Mouse (Mus musculus) erythroblast, embryonic 14.5 days (primary cell): ENCODE data around the gene Ypel2. TPM values are rescaled to one million over a fixed set of nuclear protein-coding genes. Genes with fewer than 3 reads are reported as not detected.

Experiments used
- H3K27me3 ChIP-seq: 2 replicates; pipeline ENCODE4 v1.6.1; 2012; ENCODE audit warnings: inconsistent platforms; ENCODE audit not compliant: control insufficient read depth
- H3K36me3 ChIP-seq: 2 replicates; pipeline ENCODE4 v1.6.1; 2012; ENCODE audit warnings: mild to moderate bottlenecking, inconsistent platforms; ENCODE audit not compliant: control insufficient read depth
- H3K4me1 ChIP-seq: 2 replicates; pipeline ENCODE4 v1.6.1; 2012; ENCODE audit warnings: inconsistent platforms; ENCODE audit not compliant: control insufficient read depth
- H3K4me3 ChIP-seq: replicated peaks from 2 replicates; pipeline ENCODE3; 2012; ENCODE audit warnings: moderate library complexity, mild to moderate bottlenecking, inconsistent platforms
- H3K9me3 ChIP-seq: 2 replicates; pipeline ENCODE4 v1.6.1; 2012; ENCODE audit warnings: low read length, inconsistent platforms, mixed read lengths; ENCODE audit not compliant: control insufficient read depth
- GATA1 ChIP-seq: IDR thresholded peaks from 2 replicates; pipeline ENCODE4 v1.6.1; 2012; ENCODE audit warnings: low read length, inconsistent platforms, mixed read lengths
- TAL1 ChIP-seq: IDR thresholded peaks from 3 replicates; pipeline ENCODE4 v1.6.1; 2012; ENCODE audit warnings: low read length, inconsistent platforms, mixed read lengths
- polyA plus RNA-seq: library from polyadenylated mRNA; stranded (reverse); fragments of >175 nt; gene quantifications from 2 replicates; pipeline ENCODE4 v1.2.3, GENCODE M21; 2012

Ypel2 gene
- polyA plus RNA-seq, 1 experiment, result 0.01 TPM

- peaks cover 6% of the 10 kb centered on the region for H3K9me3 ChIP-seq
- peaks cover 3% of the 10 kb centered on the region; the same call in 1 of the 2 replicates for H3K4me1 ChIP-seq
- no peaks in the 10 kb centered on the region for H3K36me3 ChIP-seq
- no peaks in the 10 kb centered on the region for H3K27me3 ChIP-seq
- TF ChIP-seq TAL1, result no peak
- no peak for TF ChIP-seq GATA1
- no peak overlapping the region for H3K4me3 ChIP-seq
Measured at GRCm38 (mm10) chr11:87021551-87021950, 28.0 kb upstream of the Ypel2 start.

DNA sequence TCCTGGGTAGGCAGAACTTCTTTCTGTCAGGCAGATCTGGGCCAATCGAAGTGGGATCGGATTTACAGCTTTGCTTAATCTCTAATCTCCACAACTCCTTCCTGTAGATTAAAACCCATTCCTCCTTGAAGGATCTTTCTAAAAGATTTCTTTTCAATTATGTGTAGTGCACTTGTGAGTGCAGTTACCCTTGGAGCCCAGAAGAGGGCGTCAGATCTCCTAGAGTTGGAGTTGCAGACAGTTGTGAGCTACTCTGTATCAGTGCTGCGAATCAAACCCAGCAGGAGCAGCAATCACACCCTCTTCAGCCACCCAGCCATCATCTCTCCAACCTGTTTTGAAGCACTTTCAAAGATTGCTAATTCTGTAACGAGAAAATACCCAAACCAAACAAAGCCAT is 26.9 kb upstream of the Ypel2 start:
- H3K27me3 ChIP-seq, result no peaks in the 10 kb centered on the region
- TF ChIP-seq GATA1, result no peak
- no peak for TF ChIP-seq TAL1
- H3K36me3 ChIP-seq, result no peaks in the 10 kb centered on the region
- peaks cover 3% of the 10 kb centered on the region; the same call in 1 of the 2 replicates for H3K4me1 ChIP-seq
- H3K4me3 ChIP-seq, result no peak overlapping the region
- peaks cover 6% of the 10 kb centered on the region for H3K9me3 ChIP-seq

DNA sequence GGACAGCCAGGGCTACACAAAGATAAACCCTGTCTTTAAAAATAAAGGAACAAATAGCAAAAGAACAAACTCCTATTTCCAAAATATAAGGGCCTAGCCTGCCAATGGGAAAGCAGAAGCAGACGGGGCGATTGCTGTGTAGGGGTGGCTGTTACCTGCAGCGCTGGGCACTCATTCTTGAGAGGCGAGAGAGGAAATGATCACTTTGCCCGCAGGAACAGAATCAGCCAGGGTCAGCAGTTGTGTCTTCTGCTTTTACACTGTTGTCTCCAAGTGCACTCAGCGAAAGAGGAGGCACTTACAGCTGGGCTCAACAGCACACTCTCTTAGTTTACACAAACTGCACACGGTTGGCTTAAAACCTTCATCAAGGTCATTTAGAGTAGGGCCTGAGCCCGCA is 25.9 kb upstream of the Ypel2 start:
- Histone ChIP-seq H3K36me3 (no peaks in the 10 kb centered on the region), H3K9me3 (peaks cover 6% of the 10 kb centered on the region), H3K4me1 (peaks cover 3% of the 10 kb centered on the region; the same call in 1 of the 2 replicates), H3K4me3 (no peak overlapping the region), H3K27me3 (no peaks in the 10 kb centered on the region)
- TF ChIP-seq TAL1, result no peak
- no peak for TF ChIP-seq GATA1

GRCm38 (mm10) chr11:87018081-87018480 is 24.6 kb upstream of the Ypel2 start:
- H3K4me1 ChIP-seq, result peaks cover 2% of the 10 kb centered on the region; the same call in 1 of the 2 replicates
- H3K36me3 ChIP-seq, result no peaks in the 10 kb centered on the region
- H3K9me3 ChIP-seq, result peaks cover 6% of the 10 kb centered on the region
- H3K4me3 ChIP-seq, result no peak overlapping the region
- no peaks in the 10 kb centered on the region for H3K27me3 ChIP-seq
- TF ChIP-seq GATA1 (no peak), TAL1 (no peak)

- TF ChIP-seq TAL1 (no peak), GATA1 (no peak)
- Histone ChIP-seq H3K9me3 (peaks cover 3% of the 10 kb centered on the region), H3K27me3 (no peaks in the 10 kb centered on the region), H3K4me1 (no peaks in the 10 kb centered on the region), H3K4me3 (no peak overlapping the region), H3K36me3 (no peaks in the 10 kb centered on the region)
Measured at GRCm38 (mm10) chr11:87015691-87016090, 22.2 kb upstream of the Ypel2 start.

DNA sequence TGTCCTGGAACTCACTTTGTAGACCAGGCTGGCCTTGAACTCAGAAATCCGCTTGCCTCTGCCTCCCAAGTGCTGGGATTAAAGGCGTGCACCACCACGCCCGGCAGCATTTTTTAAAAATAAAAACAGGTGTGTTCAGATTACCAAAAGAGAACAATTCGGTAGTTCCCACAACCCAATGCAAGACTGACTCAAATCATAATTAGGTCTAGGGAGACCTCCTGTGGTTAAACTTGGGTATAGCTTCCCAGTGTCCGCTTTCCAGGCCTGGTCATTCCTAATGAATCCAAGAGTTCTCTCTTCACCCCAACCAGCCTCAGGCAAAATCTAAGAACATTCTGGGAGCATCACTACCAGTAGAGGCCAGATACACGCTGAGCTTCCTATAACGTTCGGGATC is 17.0 kb upstream of the Ypel2 start:
- H3K9me3 ChIP-seq, result no peaks in the 10 kb centered on the region
- H3K36me3 ChIP-seq, result no peaks in the 10 kb centered on the region
- H3K27me3 ChIP-seq, result no peaks in the 10 kb centered on the region
- H3K4me3 ChIP-seq, result no peak overlapping the region
- no peak for TF ChIP-seq TAL1
- TF ChIP-seq GATA1, result no peak
- no peaks in the 10 kb centered on the region for H3K4me1 ChIP-seq

DNA sequence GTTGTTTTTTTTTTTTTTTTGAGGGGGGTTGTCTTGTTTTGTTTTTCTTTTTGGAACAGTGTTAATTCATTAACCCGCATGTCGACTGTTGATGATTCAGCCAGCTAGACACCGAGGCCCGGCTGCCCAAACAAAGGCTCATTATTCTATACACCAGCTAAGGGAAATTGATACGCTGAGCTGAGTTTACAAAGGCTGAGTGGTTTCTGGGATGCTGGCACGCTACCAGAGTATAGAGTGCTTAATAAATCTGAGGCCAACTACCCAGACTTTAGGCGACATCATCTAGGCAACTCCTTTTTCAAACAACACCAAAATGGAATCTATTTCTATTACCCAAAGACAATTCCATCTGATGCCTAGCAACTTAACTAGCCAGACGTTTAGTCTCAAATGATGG is 13.9 kb upstream of the Ypel2 start:
- H3K4me1 ChIP-seq, result no peaks in the 10 kb centered on the region
- H3K9me3 ChIP-seq, result no peaks in the 10 kb centered on the region
- H3K27me3 ChIP-seq, result no peaks in the 10 kb centered on the region
- TF ChIP-seq TAL1 (no peak), GATA1 (no peak)
- H3K36me3 ChIP-seq, result no peaks in the 10 kb centered on the region
- H3K4me3 ChIP-seq, result no peak overlapping the region

DNA sequence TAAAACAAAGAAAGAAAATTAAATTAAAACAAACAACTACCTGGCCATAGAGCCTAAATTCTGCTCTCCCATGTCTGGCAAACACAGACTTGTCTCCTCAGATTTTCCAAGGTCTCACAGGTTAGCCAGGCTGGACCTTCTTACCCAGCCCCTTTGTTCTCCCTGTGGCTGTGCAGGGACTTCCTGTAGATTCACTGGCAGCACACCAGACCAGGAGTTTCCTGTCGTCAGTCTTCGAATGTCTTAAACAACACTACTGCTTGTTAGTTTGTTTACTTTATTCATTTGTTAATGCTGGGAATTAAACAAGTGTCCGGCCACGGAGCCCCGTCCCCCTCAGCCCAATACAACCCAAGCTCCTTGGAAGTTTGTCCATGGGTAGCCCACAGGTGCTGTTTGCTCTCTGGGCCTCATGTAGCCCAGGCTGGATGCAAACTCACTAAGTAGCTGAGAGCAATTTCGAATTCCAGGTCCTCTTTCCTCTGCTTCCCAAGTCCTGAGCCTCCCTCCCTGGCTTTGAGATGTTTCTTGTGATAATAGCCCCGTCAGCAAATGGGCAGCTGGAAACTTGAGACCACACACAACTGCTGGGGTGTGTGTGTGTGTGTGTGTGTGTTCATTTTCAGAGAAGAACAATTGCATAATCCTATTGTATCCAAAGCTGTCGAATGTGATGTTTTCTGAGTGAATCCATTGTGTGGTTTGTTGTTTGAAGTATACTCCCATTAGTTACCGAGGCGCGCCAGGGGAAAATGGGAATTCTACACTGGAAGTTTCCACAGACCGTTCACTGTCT is 11.7 kb upstream of the Ypel2 start:
- H3K27me3 ChIP-seq, result no peaks in the 10 kb centered on the region
- H3K4me1 ChIP-seq, result 0 out of 2 replicates have a peak, but pooled peaks cover 3% of the 10 kb centered on the region
- TF ChIP-seq TAL1 (no peak), GATA1 (no peak)
- no peaks in the 10 kb centered on the region for H3K36me3 ChIP-seq
- no peaks in the 10 kb centered on the region for H3K9me3 ChIP-seq
- no peak overlapping the region for H3K4me3 ChIP-seq

DNA sequence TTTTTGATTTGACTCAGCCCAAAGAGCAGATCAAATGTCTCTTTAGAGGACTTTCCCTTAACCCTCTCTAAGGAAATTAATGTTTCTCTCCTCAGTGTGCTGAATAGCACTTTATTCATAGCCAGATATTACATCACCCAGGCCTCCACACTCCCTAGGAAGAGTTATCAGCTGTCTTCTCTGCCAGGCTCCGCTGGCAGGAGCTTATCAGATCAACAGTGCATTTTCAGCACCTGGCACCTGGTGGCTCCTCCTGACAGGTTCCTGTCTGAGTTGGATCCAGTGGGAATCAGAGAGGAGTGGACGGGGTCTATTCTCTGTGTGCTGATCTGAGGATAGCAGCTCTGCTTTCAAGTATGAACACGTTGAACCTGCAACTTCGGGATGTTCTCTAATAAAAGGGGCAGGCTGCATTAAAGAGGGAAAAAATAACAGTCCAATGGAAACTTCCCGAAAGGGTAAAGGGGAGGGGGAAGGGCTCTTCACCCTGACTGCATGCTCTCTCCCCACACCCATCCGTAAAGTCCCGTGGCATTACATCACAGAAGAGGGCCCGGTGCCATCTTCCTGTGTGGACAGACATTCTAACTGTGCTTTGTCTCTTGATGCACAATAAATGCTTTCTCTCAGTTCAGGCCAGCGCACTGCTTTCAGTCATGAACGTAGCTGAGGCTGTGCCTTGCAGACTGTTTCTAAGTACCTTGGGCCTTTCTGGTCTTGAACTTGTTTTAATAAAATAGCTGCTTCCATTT is 8.7 kb upstream of the Ypel2 start:
- H3K4me3 ChIP-seq, result no peak overlapping the region
- no peaks in the 10 kb centered on the region for H3K9me3 ChIP-seq
- no peaks in the 10 kb centered on the region for H3K36me3 ChIP-seq
- TF ChIP-seq GATA1, result no peak
- no peak for TF ChIP-seq TAL1
- 0 out of 2 replicates have a peak, but pooled peaks cover 3% of the 10 kb centered on the region for H3K4me1 ChIP-seq
- H3K27me3 ChIP-seq, result no peaks in the 10 kb centered on the region
